Mouse (Mus musculus) spleen, postnatal 4 days (tissue): ENCODE measurements around the gene Vwa3b.

ENCODE experiments used
- DNase-seq, 2 experiments: peaks; one replicate each; pipeline ENCODE4 v3.0.0; 2022; ENCODE audit warnings: low spot score in 2 of 2

Vwa3b gene

GRCm38 (mm10) chr1:37060856-37061255, 34.5 kb downstream of the Vwa3b start:
- DNase-seq: no peak

- no peak for DNase-seq
Measured at GRCm38 (mm10) chr1:37063053-37063452, 36.7 kb downstream of the Vwa3b start.

- DNase-seq: no peak
Measured at GRCm38 (mm10) chr1:37063841-37064240, 37.4 kb downstream of the Vwa3b start.

GRCm38 (mm10) chr1:37065658-37066412, 39.4 kb downstream of the Vwa3b start:
- DNase-seq: no peak

GRCm38 (mm10) chr1:37075759-37076158, 49.4 kb downstream of the Vwa3b start:
- DNase-seq: no peak

- no peak for DNase-seq
Measured at GRCm38 (mm10) chr1:37077266-37077665, 50.9 kb downstream of the Vwa3b start.

- DNase-seq: no peak
Measured at GRCm38 (mm10) chr1:37077955-37078549, 51.7 kb downstream of the Vwa3b start.

GRCm38 (mm10) chr1:37080442-37080841, 54.0 kb downstream of the Vwa3b start:
- DNase-seq: no peak

- DNase-seq: no peak
Measured at GRCm38 (mm10) chr1:37081376-37082214, 55.2 kb downstream of the Vwa3b start.

- DNase-seq: no peak
Measured at GRCm38 (mm10) chr1:37082215-37082464, 55.7 kb downstream of the Vwa3b start.

- no peak for DNase-seq
Measured at GRCm38 (mm10) chr1:37084075-37084474, 57.7 kb downstream of the Vwa3b start.

- DNase-seq: no peak
Measured at GRCm38 (mm10) chr1:37085171-37085570, 58.8 kb downstream of the Vwa3b start.

- no peak for DNase-seq
Measured at GRCm38 (mm10) chr1:37089191-37089590, 62.8 kb downstream of the Vwa3b start.

GRCm38 (mm10) chr1:37097382-37098093, 71.1 kb downstream of the Vwa3b start:
- DNase-seq: no peak

GRCm38 (mm10) chr1:37098094-37098555, 71.7 kb downstream of the Vwa3b start:
- no peak for DNase-seq

GRCm38 (mm10) chr1:37100361-37100760, 74.0 kb downstream of the Vwa3b start:
- DNase-seq: no peak

GRCm38 (mm10) chr1:37101016-37101415, 74.6 kb downstream of the Vwa3b start:
- no peak for DNase-seq

GRCm38 (mm10) chr1:37101717-37102116, 75.3 kb downstream of the Vwa3b start:
- DNase-seq: no peak

GRCm38 (mm10) chr1:37105194-37105593, 78.8 kb downstream of the Vwa3b start:
- DNase-seq: no peak

- DNase-seq: no peak
Measured at GRCm38 (mm10) chr1:37113781-37114180, 87.4 kb downstream of the Vwa3b start.

GRCm38 (mm10) chr1:37115847-37116246, 89.5 kb downstream of the Vwa3b start:
- DNase-seq: no peak

- no peak for DNase-seq
Measured at GRCm38 (mm10) chr1:37116574-37116973, 90.2 kb downstream of the Vwa3b start.
